Mouse (Mus musculus): ENCODE measurements around the gene Klf17.

GRCm38 (mm10) chr4:117806992-117807391 lies 41.5 kb upstream of the Klf17 start:
- no peak for TF ChIP-seq CTCF (IDR thresholded peaks at IDR 0.05; ENCODE audit: control insufficient read depth, insufficient read depth, insufficient read length)
- no peak for TF ChIP-seq USF1 (IDR thresholded peaks at IDR 0.05; ENCODE audit: low read depth)
- TF ChIP-seq MYOD1 (IDR thresholded peaks at IDR 0.05; ENCODE audit: control insufficient read depth, insufficient read length, low read depth) = no peak
- no peak for TF ChIP-seq MYOG (IDR thresholded peaks at IDR 0.05; ENCODE audit: control insufficient read depth, extremely low read depth, insufficient read length)
- TF ChIP-seq MAX (IDR thresholded peaks at IDR 0.05) = no peak
- TF ChIP-seq CEBPB (IDR thresholded peaks at IDR 0.05; ENCODE audit: low read depth) = no peak
- TF ChIP-seq FOSL1 (IDR thresholded peaks at IDR 0.05; ENCODE audit: insufficient read depth, low read length, poor library complexity, severe bottlenecking) = no peak
